Mouse (Mus musculus): Measurements from ENCODE around the gene Bicd2.
A peak's percentile ranks its signal among the peaks of the same experiment; 100 is the strongest.

The Bicd2 gene

GRCm38 (mm10) chr13:49326246-49327206 is 14.9 kb upstream of the Bicd2 start:
- no peak for DNase-seq (ENCODE audit: low spot score in 2 of 2)

DNA sequence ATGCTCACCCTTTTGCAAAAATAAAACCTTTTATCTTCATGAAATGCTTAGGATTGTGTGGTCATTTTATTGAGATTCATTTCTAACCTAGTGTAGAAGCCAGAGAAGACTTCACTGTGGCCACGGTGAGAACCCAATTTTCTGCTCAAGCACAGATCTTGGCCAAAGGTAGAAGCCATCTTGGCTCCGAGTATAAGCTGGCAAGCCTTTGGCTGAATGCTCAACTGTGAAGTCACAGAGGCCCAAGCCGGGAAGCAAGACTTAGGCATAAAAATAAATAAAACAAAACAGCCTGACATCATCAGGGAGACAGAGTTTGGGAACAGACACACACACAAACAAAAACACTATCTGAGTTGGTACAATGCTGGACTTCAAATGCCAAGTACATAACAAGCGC is 13.3 kb upstream of the Bicd2 start:
- DNase-seq (ENCODE audit: low spot score in 2 of 2), result no peak

GRCm38 (mm10) chr13:49333250-49333649 is 8.1 kb upstream of the Bicd2 start:
- no peak for DNase-seq (ENCODE audit: low spot score in 2 of 2)

DNA sequence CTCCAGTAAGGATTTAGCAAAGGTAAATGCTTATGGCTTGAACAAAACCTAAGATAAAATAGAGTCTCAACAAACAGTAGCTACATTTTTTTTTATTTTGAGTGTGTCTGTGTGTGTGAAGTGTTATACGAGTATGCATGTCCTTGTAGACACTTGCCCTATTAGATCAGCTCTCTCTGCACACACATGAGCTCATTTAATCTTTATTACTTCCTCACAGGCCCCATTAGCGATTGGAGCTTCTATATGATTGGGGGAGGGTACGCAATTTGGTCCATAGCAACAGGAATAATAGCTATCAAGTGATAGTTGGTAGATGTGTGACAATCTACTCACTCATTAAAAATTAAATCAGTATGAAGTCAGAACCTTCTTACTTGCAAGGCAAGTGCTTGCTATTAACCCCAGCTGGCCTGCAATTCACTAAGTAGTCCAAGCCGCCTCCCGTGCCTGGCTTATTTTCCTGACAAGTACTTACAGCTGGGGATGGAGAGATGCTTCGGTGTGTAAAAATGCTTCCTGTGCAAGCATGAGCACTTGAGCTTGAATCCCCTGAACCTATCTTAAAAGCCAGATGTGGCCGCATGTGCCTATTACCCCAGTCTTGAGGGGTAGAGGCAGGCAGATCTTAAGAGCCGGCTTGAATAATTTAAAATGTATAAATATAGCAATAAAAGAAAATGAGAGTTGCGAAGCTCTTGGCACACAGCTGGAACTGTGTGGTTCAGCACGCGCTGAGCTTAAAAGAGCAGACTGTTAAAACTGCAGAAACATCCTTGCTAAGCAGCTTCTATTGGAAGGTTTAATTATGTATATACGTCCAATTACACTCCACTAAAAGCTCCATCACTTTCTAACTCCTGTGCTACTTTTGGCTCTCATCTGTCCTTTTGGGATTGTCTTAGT is 6.1 kb upstream of the Bicd2 start:
- no peak for DNase-seq (ENCODE audit: low spot score in 2 of 2)

- no peak for DNase-seq (ENCODE audit: low spot score in 2 of 2)
Observed at GRCm38 (mm10) chr13:49338893-49339546, 2.4 kb upstream of the Bicd2 start.

GRCm38 (mm10) chr13:49341831-49342722 is 692 bp downstream of the Bicd2 start:
- DNase-seq (ENCODE audit: low spot score in 2 of 2), result peak in 1 of 2 experiments; percentile 59

DNA sequence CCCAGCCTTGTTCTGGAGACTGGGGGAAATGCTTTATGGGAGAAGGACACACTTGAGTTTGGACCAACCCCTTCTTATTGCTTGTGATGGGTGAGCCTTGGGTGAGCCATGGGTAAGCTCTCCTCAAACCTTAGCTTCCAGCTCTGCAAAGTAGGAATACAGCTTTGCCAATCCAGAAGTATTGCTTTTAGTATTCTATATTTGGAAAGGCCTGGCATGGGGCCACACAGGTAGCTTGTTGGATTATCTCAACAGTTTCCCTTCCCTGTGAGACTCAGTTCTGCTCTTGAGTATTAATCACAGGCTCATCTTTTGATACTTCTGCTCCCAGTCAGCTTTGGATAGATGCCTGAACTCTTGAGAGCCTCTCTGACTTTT is 1.3 kb downstream of the Bicd2 start:
- no peak for DNase-seq (ENCODE audit: low spot score in 2 of 2)

DNA sequence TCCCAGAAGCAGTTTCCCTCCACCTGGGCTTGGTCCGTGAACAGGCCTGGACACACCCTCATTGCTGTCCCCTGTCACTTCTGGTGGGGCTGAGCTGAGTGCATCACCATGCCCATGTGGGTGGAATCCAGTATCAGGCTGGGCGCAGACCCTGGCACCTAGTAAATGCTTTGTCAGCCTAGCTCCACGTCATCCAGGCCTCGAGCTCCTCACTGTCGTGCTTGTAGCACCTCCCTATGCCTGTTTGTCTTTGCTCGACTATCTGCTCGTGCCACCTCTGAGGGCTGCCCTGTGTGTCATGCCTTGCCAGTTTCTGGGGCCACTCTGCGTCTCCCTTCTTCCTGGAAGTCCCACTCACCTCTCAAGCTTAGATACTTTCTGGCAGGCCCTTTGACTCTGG is 3.2 kb downstream of the Bicd2 start:
- no peak for DNase-seq (ENCODE audit: low spot score in 2 of 2)

DNA sequence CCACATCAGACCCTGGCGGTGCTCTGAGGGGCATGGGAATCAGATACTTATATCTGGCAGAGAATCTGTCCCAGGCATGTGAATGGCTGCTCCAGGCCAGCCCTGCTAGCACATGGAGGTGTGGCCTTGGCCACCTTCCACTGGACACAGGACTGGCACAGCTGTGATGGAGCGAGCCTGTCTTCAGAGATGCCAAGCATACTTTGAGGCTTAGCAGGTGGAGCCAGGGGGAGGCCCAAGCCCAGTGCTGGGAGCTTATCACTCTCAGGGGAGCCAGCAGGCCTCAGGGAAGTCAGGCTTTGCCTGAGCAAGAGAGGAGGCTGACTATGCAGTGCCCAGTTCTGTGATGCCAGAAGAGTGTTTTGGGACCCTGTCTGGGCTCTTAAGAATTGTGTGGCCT is 4.1 kb downstream of the Bicd2 start:
- no peak for DNase-seq (ENCODE audit: low spot score in 2 of 2)

DNA sequence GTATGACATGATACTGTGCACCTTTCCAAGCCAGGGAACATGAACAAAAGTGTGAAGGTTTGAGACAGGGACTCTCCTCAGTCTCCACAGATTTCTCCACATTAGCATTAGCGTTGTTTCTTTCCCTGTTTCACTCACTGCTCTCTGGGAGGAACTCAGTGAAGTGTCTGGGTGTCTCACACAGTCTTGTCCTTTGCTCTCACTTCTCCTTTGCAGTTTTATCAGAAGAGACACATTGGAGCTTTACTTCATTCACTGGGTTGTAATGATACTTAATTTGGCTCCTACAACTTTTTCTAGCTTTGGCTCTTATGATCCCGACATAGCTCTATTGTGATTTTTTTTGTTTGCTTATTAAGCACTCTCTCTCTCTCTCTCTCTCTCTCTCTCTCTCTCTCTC is 7.1 kb downstream of the Bicd2 start:
- DNase-seq (ENCODE audit: low spot score in 2 of 2), result no peak

DNA sequence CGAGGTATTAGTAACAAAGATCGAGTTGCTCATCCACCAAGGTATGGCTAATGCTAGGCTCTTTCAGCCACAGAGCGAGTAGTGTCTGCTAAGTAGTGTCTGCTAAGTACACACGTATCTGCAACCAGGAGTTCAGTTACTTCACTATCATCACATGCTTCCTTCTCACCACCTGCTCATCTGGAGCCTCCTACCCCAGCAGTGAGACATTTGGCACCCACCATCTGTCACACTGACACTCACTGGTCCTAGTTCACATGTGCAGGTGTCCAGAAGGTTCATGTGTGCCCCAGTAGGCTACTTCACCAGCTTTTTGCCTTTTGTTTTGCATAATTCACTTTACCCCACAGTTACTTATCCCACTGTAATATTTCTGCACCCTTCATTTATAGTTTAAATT is 8.0 kb downstream of the Bicd2 start:
- DNase-seq (ENCODE audit: low spot score in 2 of 2), result no peak

GRCm38 (mm10) chr13:49349836-49350505 is 8.6 kb downstream of the Bicd2 start:
- no peak for DNase-seq (ENCODE audit: low spot score in 2 of 2)

GRCm38 (mm10) chr13:49352581-49353159 is 11.3 kb downstream of the Bicd2 start:
- no peak for DNase-seq (ENCODE audit: low spot score in 2 of 2)

DNA sequence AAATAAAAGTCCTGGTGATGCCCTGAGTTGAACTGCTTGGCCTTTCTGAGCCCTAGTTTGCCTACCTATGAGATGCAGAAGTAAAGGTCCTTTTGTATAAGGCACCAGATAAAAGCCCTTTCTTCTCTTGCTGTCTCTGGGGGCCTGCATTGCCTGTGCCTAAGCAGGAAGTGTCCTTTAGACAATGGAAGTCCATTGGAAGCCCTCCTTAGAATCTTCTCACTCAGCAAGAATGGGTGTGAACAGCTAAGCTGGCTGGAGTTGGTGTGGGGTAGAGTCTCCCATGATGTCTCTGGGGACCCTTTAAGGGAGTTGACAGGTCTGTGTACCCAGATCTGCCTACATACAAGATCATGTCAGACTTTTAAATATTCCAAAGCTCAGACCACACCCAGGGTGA is 12.0 kb downstream of the Bicd2 start:
- DNase-seq (ENCODE audit: low spot score in 2 of 2), result no peak

DNA sequence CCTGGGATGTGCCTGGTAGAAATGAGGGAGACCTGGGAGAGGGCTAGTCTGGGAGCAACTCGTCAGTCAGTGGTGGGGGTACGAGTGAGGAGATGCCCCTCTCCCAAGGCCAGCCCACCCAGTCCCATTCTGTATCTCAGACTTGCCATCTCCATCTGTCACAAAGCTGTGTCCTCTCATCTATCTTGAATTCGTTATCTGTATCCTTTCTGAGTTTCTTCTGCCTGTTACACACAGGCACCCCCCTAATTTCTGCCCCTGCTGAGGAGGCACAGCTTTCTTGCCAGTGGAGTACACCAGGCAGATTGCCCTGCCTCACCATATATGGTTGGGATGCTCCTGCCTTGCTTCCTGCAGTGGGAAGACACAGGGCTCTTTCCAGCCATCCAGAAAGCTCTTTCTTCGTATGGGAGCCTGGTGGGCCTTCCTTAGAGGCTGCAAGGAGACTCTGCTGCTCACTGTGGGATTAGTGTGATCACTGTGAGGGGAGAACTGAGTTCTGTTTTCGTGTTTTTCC is 12.7 kb downstream of the Bicd2 start:
- DNase-seq (ENCODE audit: low spot score in 2 of 2), result no peak

DNA sequence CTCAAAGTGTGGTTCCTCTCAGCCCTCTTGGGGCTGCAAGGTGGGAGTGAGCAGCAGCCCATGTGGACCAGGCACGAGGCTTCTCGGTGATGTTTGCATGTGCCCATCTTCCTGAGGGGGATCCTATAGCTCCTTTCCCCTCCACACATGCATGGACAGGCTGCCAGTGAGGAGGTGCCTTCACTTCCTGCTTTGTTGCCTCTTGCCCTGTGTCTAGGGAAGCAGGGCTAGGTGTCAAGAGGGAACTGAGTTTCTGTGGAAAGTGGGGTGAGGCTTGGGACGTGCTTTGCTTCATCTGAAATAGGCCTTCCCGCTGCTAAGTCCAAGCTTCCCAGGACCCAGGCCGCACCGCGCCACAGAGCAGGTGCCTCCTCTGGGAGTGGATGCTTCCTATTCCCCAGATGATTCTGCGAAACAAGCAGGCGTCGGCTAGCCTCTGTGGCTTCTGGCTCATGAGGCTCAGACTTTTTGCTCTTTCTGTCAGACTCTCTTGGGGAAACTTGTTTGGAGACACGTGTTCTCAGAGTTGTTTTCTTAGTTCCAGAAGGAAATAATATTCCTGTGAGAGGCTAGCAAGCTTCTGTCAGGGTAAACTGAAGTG is 14.2 kb downstream of the Bicd2 start:
- DNase-seq (ENCODE audit: low spot score in 2 of 2), result no peak

- DNase-seq (ENCODE audit: low spot score in 2 of 2), result no peak
Observed at GRCm38 (mm10) chr13:49356090-49356489, 14.7 kb downstream of the Bicd2 start.

DNA sequence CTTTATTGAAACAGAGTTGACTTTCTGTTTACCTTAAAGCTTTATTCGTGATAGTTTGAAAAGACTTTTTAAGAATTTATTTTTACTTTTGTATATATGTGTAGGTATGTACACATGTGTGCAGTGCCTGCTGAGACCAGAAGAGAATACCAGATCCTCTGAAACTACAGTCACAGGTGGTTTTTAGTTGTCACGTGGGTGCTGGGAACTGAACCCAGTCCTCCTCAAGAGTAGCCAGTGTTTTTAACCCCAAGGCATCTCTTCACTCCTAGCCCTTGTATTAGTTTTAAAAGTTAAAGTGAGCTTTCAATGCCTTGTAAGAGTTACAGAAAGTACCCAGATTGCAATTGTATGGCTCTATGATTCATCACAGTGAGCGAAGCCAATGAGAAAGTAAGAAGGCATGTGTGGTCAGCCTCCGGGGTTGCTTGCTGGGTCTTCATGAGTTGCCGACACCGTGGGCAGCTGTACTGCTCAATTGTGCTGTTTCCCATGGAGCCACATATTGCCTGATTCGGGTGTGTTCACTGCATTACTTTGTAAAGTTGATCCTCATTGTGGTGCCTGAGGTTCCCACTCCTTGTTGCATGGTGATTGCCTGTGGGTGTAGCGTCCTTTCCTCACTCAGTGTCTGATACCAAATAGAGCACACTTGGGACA is 16.1 kb downstream of the Bicd2 start:
- no peak for DNase-seq (ENCODE audit: low spot score in 2 of 2)

DNA sequence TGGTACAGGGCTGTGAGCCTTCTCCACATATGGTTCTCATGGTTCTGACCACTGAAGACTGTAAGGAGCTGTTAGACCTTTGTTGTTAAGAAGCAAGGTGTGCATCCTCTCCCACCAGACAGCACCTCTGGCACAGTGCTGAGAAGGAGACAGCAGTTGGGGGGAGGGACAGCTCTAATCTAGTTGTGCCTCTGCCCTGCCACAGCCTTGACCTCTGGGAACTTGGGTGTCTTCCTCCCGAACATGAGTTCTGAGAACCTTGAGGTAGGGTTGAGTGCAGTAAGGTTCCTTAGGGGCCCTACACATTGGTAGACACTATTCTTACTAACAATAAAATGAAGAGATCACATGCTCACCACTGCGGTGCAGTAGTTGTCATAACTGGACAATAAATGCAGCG is 16.8 kb downstream of the Bicd2 start:
- DNase-seq (ENCODE audit: low spot score in 2 of 2), result no peak

Measured in frontal cortex, postnatal 10 days (tissue).